Mouse (Mus musculus) CH12.LX (cell line): Measurements from ENCODE around the gene Myl9.

Experiments used
- CTCF ChIP-seq, 2 experiments: IDR thresholded peaks in 1 of 2; conservative IDR thresholded peaks in 1 of 2; 2 replicates each; pipeline ENCODE4 v1.5.1; 2011 to 2012; ENCODE audit warnings: low read depth in 2 of 2, low read length in 2 of 2, improper control_type of control experiment in 1 of 2, inconsistent platforms in 1 of 2, mild to moderate bottlenecking in 1 of 2, moderate library complexity in 1 of 2
- POLR2A ChIP-seq: IDR thresholded peaks from 2 replicates; pipeline ENCODE4 v1.6.1; 2011; ENCODE audit warnings: low read depth, mild to moderate bottlenecking, improper control_type of control experiment, low read length

DNA sequence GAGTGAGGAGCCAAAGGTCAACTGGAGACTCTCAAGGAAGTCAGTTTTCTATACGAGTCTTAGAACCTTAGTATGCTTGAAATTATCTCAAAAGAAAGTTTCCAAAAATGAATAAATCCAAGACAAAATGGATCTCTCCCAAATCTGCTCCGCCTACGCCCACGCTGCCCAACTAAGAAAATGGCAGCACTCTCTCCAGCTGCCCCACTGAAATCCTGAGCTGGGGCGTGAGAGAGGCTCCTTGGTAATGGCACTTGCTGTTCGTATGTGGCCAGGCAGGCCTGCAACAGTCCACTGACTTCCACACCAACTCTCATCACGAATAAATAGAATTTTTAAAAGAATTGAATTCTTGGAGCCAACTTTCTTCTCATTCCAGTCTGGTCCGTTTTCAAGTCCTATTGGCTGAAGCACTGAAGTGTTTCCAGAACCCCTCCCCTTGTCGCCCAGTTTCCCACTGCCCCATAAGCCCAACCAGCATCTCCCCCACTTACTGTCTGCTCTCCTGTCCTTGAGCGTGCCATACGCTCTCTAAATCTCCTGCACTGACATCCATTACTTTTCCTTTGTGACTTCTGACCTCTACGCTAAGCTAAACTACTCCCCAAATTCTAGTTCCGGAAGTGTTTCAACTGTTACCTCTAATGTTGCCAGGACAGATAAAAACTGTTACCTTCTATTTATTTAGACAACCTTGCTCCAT, 1.0 kb upstream of the Myl9 start:
- TF ChIP-seq CTCF (conservative IDR thresholded peaks at IDR 0.05 in 1 of 2, IDR thresholded peaks at IDR 0.05 in 1 of 2; ENCODE audit: low read depth in 2 of 2, low read length in 2 of 2) (no peak), POLR2A (no peak)
